Mouse (Mus musculus) spleen, adult 2 months (tissue): ENCODE results near the gene Nenf.

Experiments
- CTCF ChIP-seq: fragments of 200-500 bp; IDR thresholded peaks from 2 replicates; pipeline ENCODE4 v1.5.1; 2011; ENCODE audit warnings: mild to moderate bottlenecking, inconsistent platforms; ENCODE audit not compliant: insufficient read depth, insufficient read length, insufficient replicate concordance; ENCODE audit errors: extremely low read depth
- POLR2A ChIP-seq: fragments of 200-500 bp; IDR thresholded peaks from 2 replicates; pipeline ENCODE4 v1.6.1; 2011; ENCODE audit warnings: low read depth, low read length, inconsistent platforms

DNA sequence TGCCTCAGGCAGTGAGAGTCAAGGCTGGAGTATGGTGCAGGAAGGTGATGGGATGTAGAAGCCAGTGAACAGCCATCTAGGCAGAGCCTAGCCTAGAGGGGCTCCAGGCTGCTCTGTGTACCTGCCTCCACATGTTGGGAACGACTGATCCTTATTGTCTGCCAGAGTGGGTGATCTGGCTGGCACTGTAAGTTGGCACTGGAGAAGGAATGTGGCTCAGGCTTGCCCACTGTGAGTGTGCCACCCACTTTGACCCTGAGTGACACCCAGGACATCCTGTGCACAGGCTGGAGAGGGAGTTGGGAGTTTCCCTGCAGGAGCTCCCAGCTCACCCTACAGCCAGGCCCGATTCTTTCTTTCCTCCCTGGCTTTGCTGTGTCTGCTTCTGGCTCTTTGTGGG lies 21.9 kb upstream of the Nenf start:
- TF ChIP-seq CTCF, result no peak
- no peak for TF ChIP-seq POLR2A
